Mouse (Mus musculus): Measurements from ENCODE around the gene Epsti1.

Epsti1 gene

DNA sequence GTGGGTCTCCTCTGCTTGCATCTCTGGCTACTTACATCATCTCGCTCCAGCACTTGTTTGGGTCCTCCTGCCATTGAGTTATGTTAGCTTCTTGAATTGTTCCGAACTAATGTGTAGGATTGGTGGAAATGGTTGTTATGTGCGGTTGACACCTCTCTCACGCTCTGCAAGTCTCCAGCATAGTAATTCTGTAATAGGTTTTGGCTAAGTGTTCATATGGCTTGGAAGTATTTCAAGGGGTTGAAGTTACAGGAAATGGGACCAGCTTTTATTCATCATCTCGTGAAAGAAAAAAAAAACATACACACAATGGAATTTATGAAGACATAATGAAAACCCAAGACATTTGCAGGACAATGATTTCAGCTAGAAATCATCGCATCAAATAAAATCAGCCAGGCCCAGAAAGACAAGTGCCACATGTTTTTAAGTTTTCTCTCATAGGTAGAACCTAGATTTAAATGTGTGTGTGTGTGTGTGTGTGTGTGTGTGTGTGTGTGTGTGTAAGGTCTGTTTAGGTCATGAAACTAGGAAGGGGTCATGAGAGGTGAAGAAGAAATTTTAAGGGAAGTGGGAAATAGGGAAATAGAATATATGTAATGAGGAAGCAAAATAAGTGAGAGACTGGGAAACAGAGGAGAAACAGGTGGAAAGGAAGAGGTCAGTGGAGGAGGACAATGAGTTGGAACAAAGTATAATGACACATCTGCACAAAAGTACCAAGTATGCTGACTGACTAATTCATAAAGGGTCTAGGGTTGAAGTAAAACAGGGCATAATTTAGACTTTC, 19.2 kb downstream of the Epsti1 start:
- DNase-seq (ENCODE audit: low read depth, low spot score): no peak

GRCm38 (mm10) chr14:77925414-77925813, 21.4 kb downstream of the Epsti1 start:
- no peak for DNase-seq (ENCODE audit: low read depth, low spot score)

GRCm38 (mm10) chr14:77926718-77927117, 22.7 kb downstream of the Epsti1 start:
- peak; percentile 42 for DNase-seq (ENCODE audit: low read depth, low spot score)

DNA sequence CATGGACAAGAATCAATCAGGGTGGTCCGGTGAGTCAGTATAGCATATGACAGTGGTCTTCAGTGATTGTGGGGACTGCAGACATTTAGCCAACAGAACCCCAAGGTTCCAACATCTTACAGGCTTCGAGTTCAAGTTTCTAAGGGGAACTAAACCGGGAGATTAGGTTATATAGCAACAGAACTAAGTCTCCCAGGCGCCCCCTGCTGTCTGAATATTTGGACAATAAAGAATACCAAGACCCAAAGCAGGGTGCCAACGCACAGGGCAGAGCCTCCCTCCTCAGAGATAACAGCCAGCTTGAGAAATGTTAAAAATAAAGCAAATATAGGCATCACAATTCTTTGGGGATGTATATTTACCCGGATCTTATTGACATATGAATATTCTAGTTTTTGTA, 24.0 kb downstream of the Epsti1 start:
- peak; percentile 56 for DNase-seq (ENCODE audit: low read depth, low spot score)

- no peak for DNase-seq (ENCODE audit: low read depth, low spot score)
These were observed 24.6 kb downstream of the Epsti1 start for GRCm38 (mm10) chr14:77928653-77929052.

- no peak for DNase-seq (ENCODE audit: low read depth, low spot score)
These were observed 25.2 kb downstream of the Epsti1 start for GRCm38 (mm10) chr14:77929139-77929678.

GRCm38 (mm10) chr14:77932150-77933047, 28.4 kb downstream of the Epsti1 start:
- peak; percentile 18 for DNase-seq (ENCODE audit: low read depth, low spot score)

- DNase-seq (ENCODE audit: low read depth, low spot score): no peak
These were observed 29.2 kb downstream of the Epsti1 start for GRCm38 (mm10) chr14:77933243-77933642.

- DNase-seq (ENCODE audit: low read depth, low spot score): no peak
These were observed 30.4 kb downstream of the Epsti1 start for GRCm38 (mm10) chr14:77934431-77934830.

- DNase-seq (ENCODE audit: low read depth, low spot score): no peak
These were observed 37.1 kb downstream of the Epsti1 start for GRCm38 (mm10) chr14:77941105-77941504.

GRCm38 (mm10) chr14:77942235-77942634, 38.2 kb downstream of the Epsti1 start:
- DNase-seq (ENCODE audit: low read depth, low spot score): no peak

DNA sequence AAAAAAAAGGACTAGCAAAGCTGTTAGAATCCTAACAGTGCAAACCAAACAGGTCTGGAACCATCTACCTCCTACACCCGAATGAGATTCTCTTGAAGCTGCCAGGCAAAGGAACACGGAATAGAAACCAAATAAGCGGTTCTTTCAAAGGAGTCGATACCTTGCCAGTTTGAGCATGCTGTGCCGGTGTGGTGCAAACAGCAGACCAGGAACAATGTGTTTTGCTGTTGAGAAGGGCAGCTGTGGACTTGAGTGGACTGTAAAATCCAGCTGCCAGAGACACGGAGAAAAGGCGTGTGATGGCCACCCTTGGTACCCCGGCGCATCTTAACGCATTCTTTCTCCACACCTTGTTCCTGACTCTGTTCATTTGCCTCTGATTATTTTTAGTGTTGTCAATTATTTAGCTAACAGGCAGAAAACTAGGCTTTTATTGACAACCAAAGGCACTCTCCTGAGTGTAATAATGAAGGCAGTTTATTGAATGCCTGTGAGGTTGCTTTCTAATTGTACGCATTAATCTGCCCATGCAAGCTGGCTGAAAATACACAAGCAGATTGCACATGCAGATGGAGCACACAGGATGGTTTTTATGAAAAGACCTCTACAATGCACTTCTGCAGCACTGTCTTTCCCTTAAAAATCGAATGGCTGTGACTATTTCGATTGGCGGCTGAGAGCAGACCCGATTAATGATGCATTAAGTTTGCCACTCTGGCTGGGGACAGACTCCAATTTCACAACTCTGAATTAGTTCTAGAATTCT, 38.9 kb downstream of the Epsti1 start:
- DNase-seq (ENCODE audit: low read depth, low spot score): no peak

DNA sequence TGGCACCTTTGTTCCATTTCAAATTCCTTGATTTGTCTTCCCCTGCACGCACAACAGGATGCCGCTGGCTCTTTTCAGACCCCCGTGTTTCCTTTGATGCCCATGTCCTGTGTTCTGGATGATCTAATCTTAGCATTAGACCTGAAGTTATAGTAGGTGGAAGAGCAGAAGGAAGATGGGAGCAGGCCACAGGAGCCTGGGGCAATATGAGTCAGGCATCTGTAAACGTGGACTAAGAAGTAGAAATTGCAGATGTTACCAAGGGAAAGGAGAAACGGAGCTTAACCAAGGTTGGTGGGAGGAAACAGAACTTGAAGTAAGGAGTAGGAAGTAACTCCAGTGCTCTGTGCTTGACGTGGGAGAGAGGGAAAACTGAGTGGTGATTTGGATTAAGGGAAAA, 57.7 kb downstream of the Epsti1 start:
- DNase-seq (ENCODE audit: low read depth, low spot score): no peak

DNA sequence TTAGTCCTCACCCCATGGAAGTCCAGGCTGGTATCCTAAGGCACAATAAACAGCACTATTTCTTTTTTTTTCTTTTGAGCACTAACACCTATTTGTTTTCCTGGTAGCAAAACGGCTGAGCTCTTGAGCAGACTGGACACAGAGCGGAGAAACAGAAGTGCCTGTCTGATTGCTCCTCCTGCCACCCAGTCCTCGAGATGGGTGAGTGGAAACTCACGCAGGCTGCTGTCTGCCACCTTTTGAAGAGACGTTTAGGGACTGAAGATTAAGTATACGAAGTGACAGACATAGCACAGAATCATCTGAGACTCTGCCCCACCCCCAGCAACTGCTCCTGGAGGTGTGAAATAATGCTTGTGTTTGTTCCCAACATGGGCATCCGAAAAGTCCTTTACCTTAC, 59.5 kb downstream of the Epsti1 start:
- DNase-seq (ENCODE audit: low read depth, low spot score): no peak

- DNase-seq (ENCODE audit: low read depth, low spot score): no peak
These were observed 67.3 kb downstream of the Epsti1 start for GRCm38 (mm10) chr14:77971355-77971754.

DNA sequence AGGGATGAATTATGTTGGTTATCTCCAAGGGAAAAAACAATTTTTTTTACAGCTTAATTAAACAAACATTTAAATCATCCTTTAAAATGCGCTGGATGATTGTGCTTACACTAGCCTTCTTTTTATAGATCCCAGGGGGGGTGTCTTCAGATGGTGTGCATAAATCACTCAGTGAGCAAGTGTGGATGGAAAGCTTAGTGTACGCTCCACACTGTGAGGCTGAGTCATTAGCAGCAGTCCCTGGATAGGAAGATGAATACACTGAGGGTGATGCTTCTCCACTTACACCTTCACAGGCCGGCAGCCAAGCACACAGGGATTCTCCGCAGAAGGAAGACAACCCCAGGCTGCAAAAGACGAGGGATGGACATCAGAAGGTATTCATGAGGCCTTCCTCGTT, 70.2 kb downstream of the Epsti1 start:
- DNase-seq (ENCODE audit: low read depth, low spot score): no peak

- DNase-seq (ENCODE audit: low read depth, low spot score): no peak
These were observed 71.7 kb downstream of the Epsti1 start for GRCm38 (mm10) chr14:77975702-77976101.

- no peak for DNase-seq (ENCODE audit: low read depth, low spot score)
These were observed 77.5 kb downstream of the Epsti1 start for GRCm38 (mm10) chr14:77981516-77981915.

GRCm38 (mm10) chr14:77997731-77998130, 93.7 kb downstream of the Epsti1 start:
- no peak for DNase-seq (ENCODE audit: low read depth, low spot score)

DNA sequence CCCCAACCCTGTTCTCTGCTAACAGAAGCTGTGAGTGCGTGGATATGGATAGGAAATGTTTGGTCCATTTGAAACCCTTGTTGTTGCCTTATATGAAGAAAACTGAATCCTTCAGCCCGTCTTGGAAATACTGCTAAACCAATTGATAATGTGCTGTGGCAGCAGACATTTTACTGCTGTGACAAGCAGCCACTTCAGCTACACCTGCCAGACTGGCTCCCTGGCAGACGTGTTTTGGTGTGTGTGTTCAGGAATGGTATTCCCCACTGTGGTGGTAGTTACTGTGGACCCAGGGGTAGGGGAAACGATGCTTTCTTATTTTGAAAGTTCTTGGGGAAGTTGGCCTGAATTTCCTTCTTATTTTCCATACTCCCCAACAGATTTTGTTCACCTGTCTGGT, 100.4 kb downstream of the Epsti1 start:
- DNase-seq (ENCODE audit: low read depth, low spot score): no peak

GRCm38 (mm10) chr14:78008019-78008418, 104.0 kb downstream of the Epsti1 start:
- no peak for DNase-seq (ENCODE audit: low read depth, low spot score)

- DNase-seq (ENCODE audit: low read depth, low spot score): no peak
These were observed 107.8 kb downstream of the Epsti1 start for GRCm38 (mm10) chr14:78011808-78012207.

Measured in forelimb bud, embryonic 11.5 days (tissue).